Mouse (Mus musculus): ENCODE results near the gene Srms.
A peak's percentile ranks its signal among the peaks of the same experiment; 100 is the strongest.

Srms gene

GRCm38 (mm10) chr2:181213021-181213445, at the start of gene Srms:
Gene Srms, minus strand, starts transcription at chr2:181213185.
- DNase-seq (ENCODE audit: low spot score), result peak; percentile 53

DNA sequence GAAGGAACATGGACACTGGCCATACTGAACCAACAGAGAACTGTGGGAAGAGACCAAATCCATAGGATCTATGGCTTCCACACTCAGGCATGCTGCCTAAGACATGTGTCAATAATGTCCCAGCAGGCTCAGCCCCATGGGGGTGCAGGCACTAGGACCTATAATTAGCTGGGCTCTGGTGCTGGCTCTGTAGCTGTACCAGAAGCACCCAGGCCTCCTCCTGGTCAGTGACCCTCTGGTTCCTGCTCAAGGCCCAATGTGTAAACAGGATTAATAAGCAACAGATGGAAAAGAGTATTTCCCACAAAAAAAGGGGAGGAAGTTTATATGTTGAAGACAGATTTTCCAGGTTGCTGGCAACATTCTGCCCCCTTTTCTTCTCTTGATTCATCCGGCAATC, 40.3 kb upstream of the Srms start:
- DNase-seq (ENCODE audit: low spot score), result no peak

- DNase-seq (ENCODE audit: low spot score), result no peak
These were observed 38.9 kb upstream of the Srms start for GRCm38 (mm10) chr2:181251841-181252240.

GRCm38 (mm10) chr2:181249217-181249616, 36.2 kb upstream of the Srms start:
- no peak for DNase-seq (ENCODE audit: low spot score)

- DNase-seq (ENCODE audit: low spot score), result no peak
These were observed 32.0 kb upstream of the Srms start for GRCm38 (mm10) chr2:181245031-181245430.

GRCm38 (mm10) chr2:181243706-181244394, 30.9 kb upstream of the Srms start:
- no peak for DNase-seq (ENCODE audit: low spot score)

- no peak for DNase-seq (ENCODE audit: low spot score)
These were observed 29.3 kb upstream of the Srms start for GRCm38 (mm10) chr2:181242314-181242665.

DNA sequence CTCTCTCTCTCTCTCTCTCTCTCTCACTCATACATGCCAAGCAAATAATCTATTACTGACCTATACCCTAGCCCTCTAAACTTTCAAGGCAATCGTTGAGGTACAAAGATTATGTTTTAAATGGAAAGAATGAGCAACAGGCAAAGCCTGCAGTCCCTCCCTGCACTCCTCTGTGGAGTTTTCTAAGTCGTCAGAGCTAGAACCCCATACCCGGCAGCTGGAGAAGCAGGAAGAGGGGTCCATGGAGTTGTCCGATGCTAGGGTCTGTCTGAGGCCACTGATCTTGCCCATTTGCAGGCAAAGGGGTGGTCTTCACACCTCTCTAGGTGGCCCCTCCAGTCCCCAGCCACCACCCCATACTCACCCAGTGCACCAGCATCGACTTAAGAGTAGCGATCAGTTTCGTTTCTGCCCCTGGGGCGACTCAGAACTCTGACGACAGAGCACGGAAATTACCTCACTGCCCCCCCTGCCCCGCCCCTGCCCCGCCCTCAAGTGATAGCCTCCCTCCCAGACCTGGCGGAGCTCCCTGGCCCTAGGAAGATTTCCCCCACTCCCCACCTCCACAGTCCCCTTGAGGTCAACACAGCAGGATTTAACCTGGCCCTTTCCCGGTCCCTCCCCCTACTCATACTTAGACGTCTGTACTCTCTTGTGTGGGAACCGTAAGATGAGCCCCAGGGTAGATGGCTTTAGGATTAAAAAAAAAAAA, 28.8 kb upstream of the Srms start, which contains the start of gene Helz2:
Gene Helz2, minus strand, starts transcription at position 426 of the 712 bp plus-strand sequence.
- DNase-seq (ENCODE audit: low spot score), result no peak

DNA sequence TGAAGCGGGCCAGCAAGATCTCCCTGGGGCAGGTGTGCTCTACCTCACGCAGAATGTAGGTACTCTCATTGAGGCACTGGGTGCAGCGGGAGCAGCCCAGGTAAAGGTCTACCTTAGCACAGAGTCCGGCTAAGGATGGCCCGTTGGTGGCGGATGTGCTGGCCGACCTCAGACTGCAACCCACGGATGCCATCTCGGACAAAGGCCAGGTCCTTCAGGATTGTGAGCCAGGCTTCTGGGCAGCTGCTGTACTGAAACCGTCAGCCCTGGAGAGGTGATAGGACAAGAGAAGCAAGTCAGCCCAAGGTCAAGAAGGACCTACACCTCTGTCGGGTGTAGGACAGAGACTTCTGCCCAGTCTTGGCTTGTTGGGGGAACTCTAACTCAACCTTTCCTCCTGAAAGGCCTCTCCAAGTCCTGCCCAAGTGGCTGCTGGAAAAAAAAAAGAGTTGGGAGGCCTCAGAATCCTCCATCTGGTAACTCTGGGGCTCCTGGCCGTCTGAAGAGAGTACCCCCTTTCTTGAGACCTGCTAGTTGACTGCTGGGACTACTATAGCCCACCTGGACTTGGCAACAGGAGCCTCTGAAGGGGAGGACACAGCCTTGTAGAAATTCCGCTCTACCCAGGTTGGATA, 27.9 kb upstream of the Srms start:
- DNase-seq (ENCODE audit: low spot score), result no peak

- no peak for DNase-seq (ENCODE audit: low spot score)
These were observed 26.3 kb upstream of the Srms start for GRCm38 (mm10) chr2:181239261-181239660.

GRCm38 (mm10) chr2:181238861-181239260, 25.9 kb upstream of the Srms start:
- no peak for DNase-seq (ENCODE audit: low spot score)

GRCm38 (mm10) chr2:181238091-181238610, 25.2 kb upstream of the Srms start:
- DNase-seq (ENCODE audit: low spot score), result no peak

DNA sequence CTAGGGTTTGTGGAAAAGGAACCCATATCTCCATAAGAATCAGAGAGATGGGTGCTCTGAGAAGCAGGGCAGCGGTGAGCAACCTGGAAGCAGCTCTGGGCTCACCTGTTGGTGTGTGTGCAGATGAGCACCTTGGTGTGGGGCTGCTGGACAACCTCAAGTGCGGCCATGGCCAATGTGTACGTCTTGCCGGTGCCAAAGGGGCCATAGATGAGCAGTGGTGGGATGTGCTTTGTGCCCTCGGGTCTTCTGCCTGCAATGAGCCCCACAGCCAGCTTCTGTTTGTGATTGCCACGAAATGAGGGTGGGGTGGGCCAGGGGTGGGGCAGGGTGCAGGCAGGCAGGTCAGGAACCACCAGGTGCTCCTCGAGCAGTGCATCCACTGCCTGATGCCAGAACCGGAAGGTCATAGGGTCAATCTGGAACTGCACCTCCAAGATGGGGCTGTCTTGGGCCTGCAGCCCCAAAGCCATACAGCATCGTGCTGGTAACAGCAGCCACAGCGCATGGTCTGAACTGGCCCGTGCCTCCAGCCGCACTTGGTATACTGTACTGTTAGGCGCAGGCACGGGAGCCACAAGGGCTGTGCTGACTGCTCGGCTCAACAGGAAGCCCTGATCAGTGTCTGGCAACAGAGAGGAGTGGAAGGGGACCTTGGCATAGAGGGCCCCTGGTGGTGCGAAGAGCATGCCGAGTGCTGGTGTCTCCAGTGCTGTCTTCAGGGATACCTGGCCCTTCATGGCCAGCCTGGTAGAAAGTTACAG, 24.4 kb upstream of the Srms start:
- no peak for DNase-seq (ENCODE audit: low spot score)

GRCm38 (mm10) chr2:181235681-181236566, 22.9 kb upstream of the Srms start:
- DNase-seq (ENCODE audit: low spot score), result no peak

DNA sequence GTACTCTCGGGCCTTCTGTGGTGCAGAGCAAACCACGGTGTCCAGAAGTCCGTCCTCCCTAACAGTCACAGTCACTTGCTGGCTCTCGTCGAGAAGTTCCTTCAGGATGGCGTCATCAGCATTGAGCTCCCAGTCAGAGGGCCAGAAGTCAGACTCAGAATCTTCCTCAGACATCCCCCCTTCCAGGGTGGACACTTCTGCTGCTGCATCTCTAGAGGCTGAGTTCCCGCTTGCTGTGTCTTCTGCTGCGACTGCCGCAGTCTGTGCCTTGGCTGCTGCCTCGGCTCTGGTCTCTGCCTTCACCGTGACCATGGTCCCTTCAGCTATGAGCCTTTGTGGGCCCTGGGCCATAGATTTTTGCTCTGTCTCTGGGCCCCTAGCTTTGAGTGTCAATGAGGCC, 21.7 kb upstream of the Srms start:
- DNase-seq (ENCODE audit: low spot score), result no peak

DNA sequence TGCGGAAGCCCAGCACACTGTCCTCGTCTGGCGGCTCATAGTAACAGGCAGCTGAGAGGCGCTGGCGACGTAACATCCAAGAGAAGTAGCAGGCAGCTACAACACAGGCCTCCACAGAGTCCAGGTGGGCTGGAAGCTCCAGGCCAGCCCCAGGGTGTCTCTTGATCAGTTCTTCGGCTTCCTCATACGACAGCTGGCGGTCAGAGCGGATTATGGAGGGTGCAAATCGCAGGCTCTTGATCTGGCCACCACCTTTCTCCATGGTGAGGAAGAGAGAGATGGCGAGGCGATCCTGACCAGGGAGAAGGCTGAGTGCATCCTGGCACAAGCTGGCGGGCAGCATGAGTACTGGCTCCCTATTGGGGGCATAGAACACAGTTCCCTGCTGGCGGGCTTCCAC, 20.5 kb upstream of the Srms start:
- no peak for DNase-seq (ENCODE audit: low spot score)

- no peak for DNase-seq (ENCODE audit: low spot score)
These were observed 18.2 kb upstream of the Srms start for GRCm38 (mm10) chr2:181231171-181231570.

GRCm38 (mm10) chr2:181228335-181228734, 15.3 kb upstream of the Srms start:
- no peak for DNase-seq (ENCODE audit: low spot score)

DNA sequence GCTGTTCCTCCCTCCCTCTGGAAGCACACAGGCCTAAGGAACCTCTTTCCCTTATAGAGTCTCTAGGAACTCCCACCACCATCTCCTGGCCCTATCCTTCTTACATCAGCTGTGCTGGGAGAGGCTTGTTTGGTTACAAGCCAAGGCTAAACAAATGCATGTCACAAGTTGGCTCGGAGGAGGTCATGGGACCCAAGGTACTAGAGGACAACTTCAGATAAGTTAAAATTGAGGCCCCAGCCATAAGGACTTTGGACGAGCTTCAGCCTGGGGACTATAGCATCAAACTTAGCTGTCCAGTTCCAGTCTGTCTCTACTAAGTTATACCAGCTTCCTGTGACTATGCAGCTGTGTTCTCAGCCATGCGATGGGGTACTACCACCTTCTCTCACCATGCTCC, 14.1 kb upstream of the Srms start:
- no peak for DNase-seq (ENCODE audit: low spot score)

GRCm38 (mm10) chr2:181224994-181225393, 12.0 kb upstream of the Srms start:
- no peak for DNase-seq (ENCODE audit: low spot score)

DNA sequence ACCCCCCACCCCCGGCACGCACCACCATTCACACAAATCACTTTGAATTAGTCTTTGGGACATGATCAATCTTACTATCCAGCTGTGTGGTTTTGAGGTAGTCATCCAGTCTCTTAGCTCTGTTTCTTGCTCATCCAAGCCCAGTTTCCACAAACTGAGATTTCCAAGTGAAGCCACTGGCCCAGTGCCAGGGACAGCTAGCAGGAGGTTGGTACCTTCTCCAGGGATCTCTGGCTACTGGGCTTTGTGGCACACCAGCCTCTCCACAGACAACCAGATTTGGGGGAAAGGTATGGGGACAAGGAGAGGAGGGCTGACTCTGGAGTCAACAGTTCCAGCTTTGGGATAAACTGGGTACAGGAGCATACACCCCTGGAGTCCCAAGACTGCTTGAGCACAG, 7.4 kb upstream of the Srms start:
- DNase-seq (ENCODE audit: low spot score), result no peak

All from embryo, embryonic 10 days (tissue).